Mouse (Mus musculus) cerebellum, postnatal 4 days (tissue): ENCODE data around the gene Stxbp1.

Experiments used
- DNase-seq, 2 experiments: peaks; one replicate each; pipeline ENCODE4 v3.0.0; 2022; ENCODE audit warnings: low spot score in 2 of 2, mixed read lengths in 1 of 2

The Stxbp1 gene

DNA sequence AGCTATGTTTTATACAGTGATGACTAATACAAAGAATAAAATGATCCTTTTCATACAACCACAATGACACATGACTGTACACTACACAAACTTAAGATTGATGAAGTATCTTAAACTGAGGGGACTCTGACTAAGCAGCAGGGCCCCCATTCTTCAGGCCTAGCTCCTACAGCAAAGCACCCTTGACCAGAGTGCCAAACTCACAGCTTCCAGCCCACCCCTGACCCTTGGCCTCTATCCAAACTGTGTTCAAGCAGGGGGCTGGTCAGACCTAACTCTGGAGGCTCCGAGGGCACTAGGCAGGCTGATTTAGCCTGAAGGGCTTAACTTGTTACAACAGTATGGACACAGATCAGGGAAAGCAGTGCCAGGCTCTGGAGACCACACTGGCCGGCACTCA lies 58.5 kb downstream of the Stxbp1 start:
- no peak for DNase-seq

DNA sequence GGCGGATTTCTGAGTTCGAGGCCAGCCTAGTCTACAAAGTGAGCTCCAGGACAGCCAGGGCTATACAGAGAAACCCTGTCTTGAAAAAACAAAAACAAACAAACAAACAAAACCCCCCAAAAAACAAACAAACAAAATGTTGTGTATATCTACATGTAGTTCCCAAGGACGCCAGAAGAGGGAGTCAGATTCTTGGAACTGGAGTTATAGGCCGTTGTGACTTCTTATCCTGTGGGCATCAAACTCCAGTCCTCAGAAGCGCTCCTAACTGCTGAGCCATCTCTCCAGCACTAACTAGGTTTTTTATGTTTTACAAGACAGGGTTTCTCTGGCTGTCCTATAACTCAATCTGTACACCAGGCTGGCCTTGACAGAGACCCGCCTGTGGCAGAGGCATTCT lies 59.9 kb downstream of the Stxbp1 start:
- DNase-seq: no peak

DNA sequence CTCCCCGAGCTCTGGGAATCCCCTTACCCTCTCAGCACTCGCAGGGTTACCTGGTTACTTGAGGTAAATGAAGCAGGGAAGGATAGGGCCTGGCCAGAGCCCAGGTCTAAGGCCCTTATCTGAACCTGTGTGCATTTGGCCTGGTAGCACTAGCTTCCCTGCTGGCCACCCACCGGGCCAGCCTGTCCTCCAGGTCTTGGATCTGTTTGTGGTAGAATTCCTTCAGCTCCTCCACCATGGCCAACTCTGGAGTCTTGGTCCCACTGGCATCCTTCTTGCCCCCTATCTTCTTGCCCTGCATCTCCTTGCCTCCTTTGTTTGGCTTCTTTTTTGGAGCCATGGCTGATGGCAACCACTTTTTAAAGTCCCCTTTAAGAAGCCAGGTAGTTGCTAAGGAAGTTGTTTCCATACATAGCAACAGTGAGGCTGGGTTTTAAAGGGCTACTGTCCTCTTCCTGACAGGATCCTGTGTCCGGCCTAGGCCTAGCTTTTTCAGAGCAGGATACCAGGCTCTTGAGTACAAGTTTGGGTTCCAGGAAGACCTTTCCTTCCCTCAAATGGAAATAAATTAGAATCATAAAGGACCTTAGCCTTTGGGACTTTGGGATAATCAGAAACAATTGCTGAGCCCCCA lies 62.9 kb downstream of the Stxbp1 start, which contains the start of gene Cfap157:
TSS of gene Cfap157 (minus strand) at position 381 of the 634 bp plus-strand sequence.
- DNase-seq: no peak

DNA sequence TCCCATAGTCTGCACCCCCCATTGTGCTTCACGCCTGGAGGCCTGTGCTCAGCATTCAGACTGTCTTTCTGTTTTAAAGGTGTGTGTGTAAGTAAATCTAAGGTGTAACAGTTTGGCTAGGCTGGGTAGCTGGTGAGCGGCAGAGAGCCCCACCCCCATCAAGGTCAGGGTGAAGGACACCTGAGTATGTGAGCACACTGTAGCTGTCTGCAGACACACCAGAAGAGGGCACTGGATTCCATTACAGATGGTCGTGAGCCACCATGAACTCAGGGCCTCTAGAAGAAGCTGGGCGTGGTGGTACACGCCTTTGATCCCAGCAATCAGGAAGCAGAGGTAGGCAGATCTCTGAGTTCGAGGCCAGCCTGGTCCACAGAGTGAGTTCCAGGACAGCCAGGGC lies 65.3 kb downstream of the Stxbp1 start:
- DNase-seq: no peak

DNA sequence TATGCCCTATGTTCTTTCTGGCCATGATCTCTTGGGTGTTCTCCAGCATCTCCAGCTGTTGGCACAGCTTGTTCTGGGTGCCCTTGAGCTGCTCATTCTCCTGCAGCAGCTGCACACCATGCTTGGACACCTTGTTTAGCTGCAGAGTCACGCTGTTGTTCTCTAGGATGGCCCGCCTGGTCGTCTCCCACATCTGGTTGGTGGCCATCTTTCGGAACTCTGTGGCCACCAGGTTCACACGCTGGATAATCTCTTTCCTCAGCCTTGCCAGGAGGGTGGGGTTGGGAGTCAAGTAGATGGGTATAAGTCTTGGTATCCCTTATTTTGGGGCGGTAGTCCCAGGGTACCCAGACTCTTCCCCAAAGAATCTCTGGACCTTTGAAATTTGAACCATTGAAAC lies 67.3 kb downstream of the Stxbp1 start:
- DNase-seq: no peak

DNA sequence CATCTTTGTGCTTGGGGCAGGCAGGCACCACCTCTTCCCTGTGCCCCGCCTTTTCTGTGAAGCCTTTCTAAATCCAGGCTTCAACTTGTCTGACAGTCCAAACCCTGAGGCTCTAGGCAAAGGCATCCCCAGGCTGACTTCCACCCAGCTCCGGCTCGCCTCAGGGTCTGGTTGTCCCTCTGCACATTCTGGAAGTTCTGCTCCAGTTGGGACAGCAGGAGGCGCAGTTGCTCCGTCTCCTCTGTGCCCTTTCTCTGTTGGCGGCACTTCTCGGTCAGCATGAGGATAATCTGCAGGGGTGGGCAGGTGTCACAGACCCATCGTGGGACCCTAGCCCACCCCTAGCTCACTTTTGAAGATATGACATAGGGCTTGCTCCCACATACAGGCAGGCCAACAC lies 67.9 kb downstream of the Stxbp1 start:
- peak; percentile 41 to 69 for DNase-seq

DNA sequence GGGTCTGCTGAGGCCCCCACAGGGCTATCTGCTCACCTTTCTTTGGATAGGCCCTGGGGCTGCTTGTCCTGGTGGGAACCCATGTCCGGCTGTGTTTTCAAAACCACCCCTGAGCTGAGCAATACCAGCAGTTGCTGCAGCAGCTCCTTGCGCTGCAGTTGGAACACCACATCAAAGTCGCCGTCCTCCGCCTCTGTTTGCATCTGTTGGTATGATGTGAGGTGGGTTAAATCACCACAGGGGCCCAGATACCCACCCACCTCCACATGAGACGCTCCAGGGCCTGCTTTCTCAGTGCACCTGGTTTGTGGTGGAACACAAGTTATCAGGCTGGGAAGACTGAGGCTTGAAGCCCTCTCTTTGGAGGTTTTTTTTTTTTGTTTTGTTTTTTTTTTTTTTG lies 69.0 kb downstream of the Stxbp1 start:
- DNase-seq: no peak

DNA sequence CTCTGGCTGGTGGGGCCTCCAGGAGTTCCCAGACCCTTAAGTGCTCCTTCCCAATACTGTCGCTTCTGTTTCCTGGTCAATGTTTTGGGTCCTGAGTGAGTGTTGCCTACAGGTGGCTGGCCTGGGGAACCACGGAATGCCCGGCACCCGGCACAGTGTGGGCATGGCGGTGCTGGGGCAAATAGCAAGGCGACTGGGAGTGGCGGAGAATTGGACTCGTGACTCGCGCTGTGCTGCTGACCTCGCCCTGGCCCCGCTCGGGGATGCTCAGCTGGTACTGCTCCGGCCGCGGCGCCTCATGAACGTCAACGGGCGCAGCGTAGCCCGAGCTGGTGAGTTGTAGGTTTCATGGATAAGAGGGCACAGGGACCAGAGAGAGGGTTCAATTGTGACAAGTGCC lies 70.9 kb downstream of the Stxbp1 start:
- no peak for DNase-seq

DNA sequence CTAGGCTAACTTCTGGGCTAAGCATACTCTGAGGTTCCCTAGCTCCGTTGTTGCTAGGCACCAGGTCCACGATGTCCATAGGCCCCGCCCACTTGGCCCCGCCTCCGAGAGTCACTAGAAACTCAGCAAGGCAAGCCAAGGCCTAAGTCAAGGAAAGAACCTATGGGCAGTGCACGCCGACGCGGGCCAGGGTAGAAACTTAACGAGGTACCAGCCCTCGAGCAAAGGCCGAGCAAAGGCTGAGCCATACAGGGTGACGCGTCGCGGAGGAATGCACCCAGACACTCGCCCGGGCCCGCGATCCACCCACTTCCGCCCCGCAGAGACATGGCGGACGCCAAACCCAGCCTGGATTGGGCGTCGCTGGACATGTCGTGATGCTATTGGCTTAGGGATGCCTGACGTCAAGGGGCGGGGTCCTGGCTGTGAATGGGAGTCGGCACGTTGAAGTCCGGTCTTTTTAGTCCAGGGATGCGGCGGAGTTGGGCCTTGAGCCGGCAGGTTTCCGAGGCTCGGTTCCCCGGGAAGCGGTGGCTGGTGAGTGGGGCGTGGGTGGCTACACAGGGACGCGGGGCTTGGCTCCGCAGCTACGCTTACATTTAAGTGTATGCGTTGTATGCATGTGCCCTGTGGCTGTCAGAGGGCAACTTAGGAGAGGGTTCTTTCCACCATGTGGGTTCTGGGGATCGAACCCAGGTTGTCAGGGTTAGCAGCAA lies 71.5 kb downstream of the Stxbp1 start, which contains the start of the genes Ttc16 and Ptrh1:
TSS of gene Ttc16 (minus strand) at position 275 of the 716 bp plus-strand sequence.
TSS of gene Ptrh1 (plus strand) at position 428 of the 716 bp plus-strand sequence.
- peak; percentile 94 to 96 for DNase-seq

DNA sequence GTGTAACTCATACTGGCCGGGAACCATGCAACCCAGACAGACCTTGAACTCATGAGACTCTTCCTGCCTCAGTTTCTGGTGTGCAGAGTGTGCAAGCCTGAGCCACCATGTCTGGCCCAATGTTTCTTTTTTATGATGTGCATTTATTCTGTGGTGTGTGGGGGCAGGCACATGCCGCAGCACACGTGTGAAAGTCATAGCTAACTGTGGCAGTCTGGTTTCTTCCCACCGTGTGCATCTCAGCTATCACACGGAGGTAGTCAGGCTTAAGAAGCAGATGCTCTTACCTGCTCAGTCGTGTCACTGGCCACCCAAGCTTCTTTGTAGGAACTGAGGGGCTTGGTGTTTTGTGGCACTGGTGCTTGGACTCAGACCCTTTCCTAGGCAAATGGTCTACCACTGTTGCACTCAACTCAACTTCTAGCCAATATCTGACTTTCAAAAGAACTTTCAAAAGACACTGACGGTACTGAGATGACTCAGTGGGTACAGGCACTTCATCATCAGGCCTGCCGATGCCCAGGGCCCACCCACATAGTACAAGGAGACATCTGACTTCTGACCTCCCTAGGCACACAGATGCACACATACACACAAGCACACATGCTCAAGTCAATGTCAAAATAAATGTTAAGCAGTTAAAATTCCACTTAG lies 74.3 kb downstream of the Stxbp1 start:
- no peak for DNase-seq

DNA sequence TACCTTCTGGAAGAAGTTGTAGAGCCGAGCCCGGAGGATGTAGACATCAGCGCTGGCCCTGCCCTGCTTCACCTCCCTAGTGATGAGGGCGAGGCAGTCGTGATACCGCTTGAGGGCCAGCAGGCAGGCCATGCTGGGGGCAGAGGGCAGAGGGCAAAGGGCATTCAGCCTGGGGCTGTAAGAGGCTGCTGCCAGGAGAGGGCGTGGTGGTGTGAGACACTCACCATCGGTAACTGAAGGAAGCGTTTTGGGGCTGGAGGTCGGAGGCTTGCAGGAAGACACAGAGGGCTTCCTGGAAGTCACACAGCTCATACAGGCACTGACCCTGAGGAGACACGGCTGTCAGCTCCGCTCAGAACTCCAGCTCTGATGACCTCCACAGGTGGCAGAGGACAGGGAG lies 75.2 kb downstream of the Stxbp1 start:
- DNase-seq: no peak

DNA sequence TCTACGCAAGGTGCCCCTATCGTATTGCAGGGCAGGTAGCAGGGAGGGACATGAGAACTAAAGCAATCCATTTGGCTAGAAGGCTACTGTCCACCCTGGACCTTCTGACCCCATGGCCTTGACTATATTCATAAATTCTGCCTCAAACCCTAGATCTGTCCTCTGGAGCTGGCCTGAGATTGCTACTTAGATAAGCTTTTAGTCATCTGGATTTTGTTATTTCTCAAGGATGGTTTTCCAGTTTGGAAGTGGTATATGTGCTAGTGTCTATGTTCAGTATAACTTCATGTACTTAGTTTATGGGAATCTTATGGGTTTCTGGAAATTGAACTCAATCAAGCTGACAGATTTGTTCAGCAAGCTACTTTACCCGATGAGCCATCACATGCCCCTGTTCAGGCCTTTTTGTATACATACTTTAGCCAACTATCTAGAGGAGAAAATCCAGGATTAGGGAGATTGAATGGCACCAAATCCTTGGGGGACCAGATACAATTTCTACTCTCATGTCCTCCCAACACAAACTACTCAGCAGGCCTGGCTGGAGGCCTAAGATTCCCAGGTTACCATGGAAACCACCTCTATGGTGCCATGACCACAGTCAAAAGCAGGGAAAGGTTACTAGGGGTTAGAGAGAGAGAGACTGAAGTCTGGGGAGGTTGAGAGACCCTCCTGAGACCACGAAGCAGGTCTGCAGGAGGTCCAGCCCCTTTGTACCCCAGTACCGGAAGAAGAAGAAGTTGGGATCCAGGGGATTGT lies 77.5 kb downstream of the Stxbp1 start:
- no peak for DNase-seq

DNA sequence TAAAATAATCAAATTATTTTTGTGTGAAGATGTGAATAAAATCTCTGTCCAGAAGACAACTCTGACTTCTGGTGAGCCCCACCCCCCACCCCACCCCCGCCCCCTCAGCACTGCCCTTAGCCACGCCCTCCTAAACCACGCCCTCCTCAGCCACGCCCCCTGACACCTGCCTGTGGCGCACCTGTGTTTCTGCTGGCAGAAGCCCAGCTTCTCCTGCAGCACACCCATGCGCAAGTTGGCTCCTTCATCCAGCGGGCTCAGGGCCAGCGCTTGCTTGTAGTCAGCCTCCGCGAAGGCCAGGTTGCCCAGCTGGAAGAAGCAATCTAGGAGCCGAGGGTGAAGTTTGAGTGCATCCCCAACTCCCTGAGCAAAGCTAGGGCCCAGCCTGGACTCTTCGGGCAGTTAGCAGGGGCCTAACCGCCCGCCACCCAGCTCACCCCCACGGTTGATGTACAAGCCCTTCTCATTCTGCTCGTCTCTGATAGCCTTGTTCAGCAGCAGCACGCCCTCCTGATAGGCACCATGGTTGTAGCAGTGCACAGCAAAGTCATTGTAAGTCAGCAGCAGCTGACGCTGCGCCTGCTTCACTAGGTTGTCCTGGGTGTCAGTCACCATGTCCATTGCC lies 78.3 kb downstream of the Stxbp1 start:
- peak in 1 of 2 experiments; percentile 43 for DNase-seq

DNA sequence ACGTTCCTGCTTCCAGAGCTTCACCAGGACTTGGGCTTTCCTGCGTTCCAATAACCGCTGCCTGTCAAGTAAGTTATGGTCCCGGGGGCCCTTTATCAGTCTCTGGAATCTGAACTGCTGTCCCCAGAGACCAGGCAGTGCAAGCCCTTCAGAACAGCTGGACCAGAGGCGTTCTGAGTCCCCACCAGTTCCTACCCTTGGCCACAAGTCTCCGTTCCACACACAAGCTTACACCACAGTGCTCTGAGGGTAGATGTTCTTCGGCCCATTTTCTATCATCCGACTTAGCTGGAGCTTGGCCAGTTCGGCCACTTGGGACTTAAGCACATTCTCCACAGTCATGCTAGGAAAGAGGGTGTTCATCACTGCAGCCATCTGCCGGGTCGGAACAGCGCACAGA lies 79.8 kb downstream of the Stxbp1 start:
- DNase-seq: no peak

DNA sequence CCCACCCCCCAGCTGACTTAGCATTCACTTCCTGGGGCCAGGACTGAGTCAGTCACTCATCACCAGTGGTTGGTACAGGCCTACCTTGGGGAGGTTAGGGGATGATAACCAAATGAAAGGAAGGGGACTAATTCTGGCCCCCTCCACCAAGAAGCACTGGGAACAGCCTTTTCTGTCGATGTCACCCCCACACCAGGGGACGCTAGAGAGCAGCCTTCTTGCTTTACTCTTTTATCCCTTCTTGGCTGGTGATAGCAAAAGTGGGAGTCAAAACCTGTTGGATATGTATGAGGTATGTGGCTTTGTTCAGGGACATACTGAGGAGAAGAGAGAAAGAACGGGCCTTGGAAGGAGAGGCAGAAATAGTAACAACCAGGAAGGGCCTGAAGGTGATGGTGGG lies 83.7 kb downstream of the Stxbp1 start:
- no peak for DNase-seq

DNA sequence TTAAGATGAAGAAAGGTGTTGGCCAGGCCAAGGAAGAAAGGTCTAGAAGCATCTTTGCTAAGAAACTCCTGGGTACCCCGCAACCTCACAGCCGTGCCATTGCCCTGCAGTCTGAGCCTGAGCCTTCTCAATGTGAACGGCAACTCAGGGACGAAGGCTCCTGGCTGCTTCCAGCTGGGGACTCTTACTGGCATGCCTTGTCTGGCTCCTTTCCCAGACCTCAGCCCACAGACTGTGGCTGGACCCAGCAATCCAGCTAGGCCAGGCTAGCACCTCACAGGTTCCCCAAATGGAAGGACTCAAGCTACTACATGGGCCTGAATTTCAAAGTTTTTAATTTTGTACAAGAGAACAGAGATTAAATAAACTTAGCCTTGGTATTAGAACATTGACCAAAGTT lies 85.2 kb downstream of the Stxbp1 start:
- DNase-seq: no peak

DNA sequence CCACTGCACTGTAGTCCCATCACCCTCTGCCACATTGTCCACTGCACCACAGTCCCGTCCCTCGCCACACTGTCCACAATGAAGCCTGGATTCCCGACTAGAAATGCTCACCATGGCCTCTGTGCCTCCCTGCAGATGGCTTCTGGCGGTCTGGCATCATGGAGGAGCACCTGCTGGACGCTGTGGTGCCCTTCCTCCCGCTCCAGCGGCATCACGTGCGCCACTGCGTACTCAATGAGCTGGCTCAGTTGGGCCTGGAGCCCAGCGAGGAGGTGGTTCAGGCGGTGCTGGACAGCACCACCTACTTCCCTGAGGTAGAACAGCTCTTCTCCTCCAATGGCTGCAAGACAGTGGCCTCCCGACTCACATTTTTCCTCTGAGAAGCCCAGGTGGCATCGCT lies 85.7 kb downstream of the Stxbp1 start:
- DNase-seq: no peak

DNA sequence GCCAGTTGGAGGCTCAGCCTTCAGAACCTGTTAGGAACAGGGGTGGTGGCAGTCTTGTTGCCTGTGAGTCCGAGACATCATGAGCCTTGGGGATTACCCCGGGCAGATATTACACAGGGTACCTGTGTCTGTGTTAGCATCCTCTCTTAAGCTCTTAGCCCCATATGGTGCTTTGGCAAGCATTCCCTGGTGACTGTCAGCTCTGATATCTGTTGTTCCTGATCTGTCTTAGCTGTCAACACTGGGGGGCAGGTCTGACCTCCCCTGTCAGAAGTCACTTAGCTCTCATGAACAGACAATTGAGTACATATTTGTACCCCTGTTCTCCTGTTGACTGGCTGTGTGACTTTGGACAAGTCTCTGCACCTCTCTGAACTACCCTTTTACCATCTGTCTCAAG lies 88.0 kb downstream of the Stxbp1 start:
- no peak for DNase-seq

DNA sequence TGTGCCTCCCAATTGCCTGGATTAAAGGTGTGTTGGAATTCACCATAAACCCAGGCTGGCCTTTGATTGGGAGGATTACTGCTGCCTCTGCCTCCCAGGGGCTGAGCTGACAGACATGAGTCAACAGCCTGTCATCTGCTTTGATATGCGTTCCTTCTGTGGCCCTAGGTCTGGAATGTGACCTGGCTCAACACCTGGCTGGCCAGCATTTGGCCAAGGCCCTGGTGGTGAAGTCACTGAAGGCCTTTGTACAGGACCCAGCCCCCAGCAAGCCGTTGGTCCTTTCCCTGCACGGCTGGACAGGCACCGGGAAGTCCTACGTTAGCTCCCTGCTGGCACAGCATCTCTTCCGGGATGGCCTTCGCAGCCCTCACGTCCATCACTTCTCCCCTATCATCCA lies 88.5 kb downstream of the Stxbp1 start:
- no peak for DNase-seq

DNA sequence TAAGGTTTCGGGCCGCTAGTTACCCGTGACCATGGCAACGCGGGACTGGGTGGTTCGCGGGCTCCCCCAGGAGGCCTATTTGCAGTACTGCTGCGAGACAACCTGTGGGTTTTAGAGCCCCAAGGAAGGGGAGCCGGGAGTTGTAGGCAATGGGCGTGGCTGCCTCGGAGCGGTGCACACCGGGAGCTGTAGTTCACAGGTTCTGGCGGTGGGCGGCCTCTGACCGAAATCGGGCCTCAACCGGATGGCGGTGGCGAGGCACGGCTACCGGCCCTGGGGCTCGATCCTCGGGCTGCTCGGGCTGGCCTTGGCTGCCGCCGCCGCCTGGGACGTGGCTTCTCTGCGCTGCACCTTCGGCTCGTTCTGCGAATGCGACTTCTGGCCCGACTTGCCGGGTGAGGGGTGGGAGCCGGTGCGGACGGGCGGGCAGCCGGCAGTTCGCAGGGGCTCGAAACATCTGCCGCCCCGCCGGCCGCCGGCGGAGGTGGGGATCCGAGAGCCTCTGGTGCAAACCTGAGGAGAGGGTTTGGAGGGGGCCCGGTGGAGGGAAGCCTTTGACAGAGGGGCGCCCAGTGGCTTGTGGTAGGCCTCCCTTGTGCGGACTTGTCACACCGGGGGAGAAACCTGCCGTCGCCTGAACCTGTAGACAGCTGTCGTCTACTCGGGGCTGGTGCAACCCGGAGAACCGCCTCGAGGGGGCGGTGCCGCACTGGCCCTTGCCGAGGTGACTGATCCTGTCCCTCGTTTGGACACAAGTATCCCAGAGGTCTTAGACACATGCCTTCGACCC lies 89.8 kb downstream of the Stxbp1 start, which contains the start of gene Tor2a:
TSS of gene Tor2a (plus strand) at position 179 of the 790 bp plus-strand sequence.
- DNase-seq: peak; percentile 94 to 95

DNA sequence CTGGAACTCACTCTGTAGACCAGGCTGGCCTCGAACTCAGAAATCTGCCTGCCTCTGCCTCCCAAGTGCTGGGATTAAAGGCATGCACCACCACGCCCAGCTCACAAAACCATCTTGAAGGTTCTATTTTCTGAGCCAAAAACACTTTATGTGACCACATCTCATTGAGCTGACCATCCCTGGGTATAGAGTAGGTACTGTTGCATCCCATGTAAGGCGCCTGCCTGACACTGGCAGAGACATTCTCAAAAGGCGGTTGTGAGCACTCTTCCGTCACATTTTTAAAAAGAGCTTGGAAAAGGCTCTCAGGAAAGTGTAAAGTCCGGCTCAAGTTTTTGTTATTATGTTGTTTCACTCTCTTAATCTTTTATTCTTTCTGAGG lies 90.4 kb downstream of the Stxbp1 start:
- DNase-seq: no peak
